Mouse (Mus musculus) gastrocnemius, postnatal 14 days (tissue): ENCODE measurements around the gene Slc10a4. TPM values are rescaled to one million over a fixed set of nuclear protein-coding genes. Genes with fewer than 3 reads are reported as not detected.
A peak's percentile ranks its signal among the peaks of the same experiment; 100 is the strongest.
"Not testable (repeated sequence)": the region's sequence is repeated elsewhere in the genome, so short reads cannot be mapped to it uniquely, and the experiment has no call there.

Source experiments
- DNase-seq: peaks from one replicate; pipeline ENCODE4 v3.0.0; 2021; ENCODE audit warnings: mixed read lengths
- intact Hi-C: fragments of 180-260 bp; cut with DNase I; formaldehyde crosslinking; loops from one replicate; pipeline ENCODE4 v1.15.1; 2025; ENCODE audit warnings: low total_unique reads
- total RNA-seq, 2 experiments: library from RNA; stranded (reverse); gene quantifications; 2 replicates each; pipeline ENCODE4 v1.2.3; 2021

Slc10a4 gene
- total RNA-seq, 2 experiments from 2014 or later: not detected

- intact Hi-C loops: not testable (repeated sequence)
Measured at GRCm38 (mm10) chr5:73012884-73013610, 6.4 kb downstream of the Slc10a4 start.

DNA sequence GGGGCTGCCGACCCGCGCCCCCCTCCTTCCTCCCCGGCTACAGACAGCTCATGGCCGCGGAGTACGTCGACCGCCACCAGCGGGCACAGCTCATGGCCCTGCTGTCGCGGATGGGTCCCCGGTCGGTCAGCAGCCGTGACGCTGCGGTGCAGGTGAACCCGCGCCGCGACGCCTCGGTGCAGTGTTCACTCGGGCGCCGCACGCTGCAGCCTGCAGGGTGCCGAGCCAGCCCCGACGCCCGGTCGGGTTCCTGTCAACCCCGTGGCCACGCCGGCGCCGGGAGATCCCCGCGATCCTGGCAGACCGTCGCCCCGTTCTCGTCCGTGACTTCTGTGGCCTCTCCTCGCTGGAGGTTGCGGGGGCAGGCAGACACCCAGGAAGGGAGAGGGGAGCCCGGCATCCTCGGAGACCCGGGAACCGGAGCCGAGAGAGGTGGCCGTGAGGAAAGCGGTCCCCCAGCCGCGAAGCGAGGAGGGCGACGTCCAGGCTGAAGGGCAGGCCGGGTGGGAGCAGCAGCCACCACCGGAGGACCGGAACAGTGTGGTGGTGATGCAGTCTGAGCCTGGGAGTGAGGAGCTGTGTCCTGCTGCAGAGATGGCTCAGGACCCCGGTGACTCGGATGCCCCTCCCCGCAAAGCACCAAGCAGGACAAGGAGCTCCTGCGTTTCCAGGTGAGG is 7.1 kb downstream of the Slc10a4 start:
- intact Hi-C loops: not testable (repeated sequence)
- DNase-seq: peak; percentile 7

More at GRCm38 (mm10) chr5:73012884-73013610, 6.4 kb downstream of the Slc10a4 start:
- DNase-seq: not testable (repeated sequence)

- DNase-seq: no peak
- intact Hi-C loops: no loop called here
Measured at GRCm38 (mm10) chr5:73014745-73015144, 8.1 kb downstream of the Slc10a4 start.

- intact Hi-C loops: no loop called here
- DNase-seq: no peak
Measured at GRCm38 (mm10) chr5:73023801-73024200, 17.1 kb downstream of the Slc10a4 start.

- intact Hi-C loops: no loop called here
- no peak for DNase-seq
Measured at GRCm38 (mm10) chr5:73028646-73029045, 22.0 kb downstream of the Slc10a4 start.

DNA sequence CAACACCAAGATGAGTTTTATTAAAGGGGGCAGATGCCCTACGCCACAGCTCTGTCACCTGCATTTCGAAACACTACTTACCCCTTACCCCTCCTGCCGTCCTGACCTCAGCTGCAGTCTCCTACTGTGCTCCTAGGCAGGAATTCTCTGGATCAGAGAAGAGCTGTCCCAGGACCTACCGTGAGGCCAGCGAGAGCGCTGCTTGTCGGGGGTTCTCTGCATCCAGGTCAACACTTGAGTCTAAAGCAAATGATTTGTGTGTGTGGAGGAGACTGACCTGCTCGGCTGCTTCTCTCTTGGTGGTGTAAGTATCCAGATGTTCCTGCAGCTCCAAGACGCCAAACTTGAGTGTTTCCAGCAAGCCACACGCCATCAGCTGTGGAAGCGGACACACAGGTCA is 25.8 kb downstream of the Slc10a4 start:
- intact Hi-C loops: loop anchor here (10.0 kb wide), 1 partner anchor 58 kb away; the partner anchor contains the start of gene Gm10135
- no peak for DNase-seq

- intact Hi-C loops: no loop called here
- DNase-seq: no peak
Measured at GRCm38 (mm10) chr5:73044055-73044454, 37.4 kb downstream of the Slc10a4 start.

DNA sequence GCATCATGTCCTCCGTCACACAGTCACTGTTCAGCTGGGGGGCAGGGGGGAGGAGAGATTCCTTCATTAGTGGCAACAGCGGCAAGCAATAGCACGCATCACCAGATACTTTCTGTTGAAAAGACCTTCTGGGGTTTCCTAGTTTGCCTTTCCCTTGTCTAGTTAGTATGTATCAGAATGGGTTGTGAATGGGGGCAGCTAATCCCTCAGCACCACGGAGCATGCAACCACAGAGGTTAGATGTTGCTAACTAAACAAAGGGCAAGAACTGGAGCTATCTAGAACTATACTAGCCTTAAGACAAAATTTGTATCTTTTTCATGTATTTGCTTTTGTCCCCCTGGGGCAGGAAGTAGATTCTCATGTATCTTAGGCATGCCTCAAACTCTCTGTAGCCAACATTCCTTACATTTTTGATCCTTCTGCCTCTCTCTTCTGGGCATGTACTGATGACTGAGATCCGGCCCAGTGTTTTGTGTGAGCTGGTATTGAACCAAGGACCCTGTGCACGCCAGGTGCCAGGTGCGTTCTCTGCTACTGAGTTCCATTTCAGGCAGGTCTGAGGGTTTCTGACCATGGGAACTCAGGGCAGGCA is 41.1 kb downstream of the Slc10a4 start:
- intact Hi-C loops: no loop called here
- no peak for DNase-seq

- intact Hi-C loops: no loop called here
- no peak for DNase-seq
Measured at GRCm38 (mm10) chr5:73053933-73054332, 47.2 kb downstream of the Slc10a4 start.

- no peak for DNase-seq
- intact Hi-C loops: no loop called here
Measured at GRCm38 (mm10) chr5:73056457-73056856, 49.8 kb downstream of the Slc10a4 start.

DNA sequence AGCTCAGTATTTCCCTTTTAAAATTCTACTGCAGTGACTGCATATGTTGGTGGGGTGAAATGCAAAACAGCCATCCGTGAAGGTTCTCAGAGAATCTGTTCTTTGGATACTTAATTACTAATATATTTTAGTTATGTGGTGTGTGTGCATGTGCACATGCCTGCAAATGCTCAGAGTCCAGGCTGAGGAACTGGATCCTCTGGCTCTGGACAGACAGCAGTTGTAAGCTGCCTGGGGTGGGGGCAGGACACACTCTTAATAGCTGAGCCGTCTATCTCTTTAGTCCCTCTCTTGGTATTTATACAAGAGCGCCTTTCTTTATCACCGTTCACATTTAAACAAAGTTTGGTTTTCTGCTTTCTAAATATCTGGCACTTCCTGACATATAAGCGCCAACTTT is 50.3 kb downstream of the Slc10a4 start:
- DNase-seq: no peak
- intact Hi-C loops: no loop called here

DNA sequence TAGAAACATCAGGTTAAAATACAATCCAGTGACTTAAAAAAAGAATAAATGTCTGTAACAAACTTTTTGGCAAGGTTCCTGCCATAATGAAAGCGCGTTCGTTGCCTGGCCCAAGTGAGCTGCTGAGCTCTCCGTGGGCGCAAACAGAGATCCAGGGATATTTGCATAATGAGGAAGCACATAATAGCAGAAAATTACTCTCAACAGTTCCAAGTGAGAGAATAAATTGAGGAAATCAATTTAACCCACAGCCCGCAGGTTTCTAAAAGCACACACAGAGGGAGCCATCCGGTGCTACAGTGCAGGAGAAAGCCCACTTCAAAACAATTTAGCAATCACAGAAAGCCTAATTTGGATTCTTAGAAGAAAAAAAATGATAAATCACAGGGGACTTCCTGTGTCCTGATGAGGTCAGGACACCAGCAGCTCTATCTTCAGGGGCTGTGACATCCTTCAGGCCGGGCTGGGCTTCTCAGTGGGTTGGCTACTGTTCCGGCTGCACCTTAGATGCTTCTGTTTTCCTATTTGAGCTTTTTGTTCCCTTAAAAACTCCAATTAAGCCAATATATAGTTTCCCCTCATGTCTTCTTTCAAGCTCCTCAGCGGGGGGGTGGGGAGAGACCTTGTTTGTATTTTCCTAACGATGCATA is 54.9 kb downstream of the Slc10a4 start:
- intact Hi-C loops: no loop called here

More for the DNA sequence above, 54.9 kb downstream of the Slc10a4 start:
- DNase-seq: no peak

Other genes with a start within 250 kb of the Slc10a4 start
- gene Tec, start 138.4 kb upstream of the Slc10a4 start, total RNA-seq: 1 to 10 TPM; 2.0 to 2.4 TPM
- gene Slain2, start 92.6 kb upstream of the Slc10a4 start, total RNA-seq: 10 to 100 TPM; 76.2 to 79.5 TPM
- gene Gm10135, start 32.2 kb upstream of the Slc10a4 start, total RNA-seq: not detected
- gene Fryl, start 249.7 kb downstream of the Slc10a4 start, total RNA-seq: 10 to 100 TPM; 18.5 to 19.5 TPM